Mouse (Mus musculus) skeletal muscle tissue, adult 2 months (tissue): ENCODE results near the gene Picalm.

Source experiments
- DNase-seq: peaks from one replicate; pipeline ENCODE4 v3.0.0-alpha.2; 2012; ENCODE audit warnings: low read depth, low spot score

Picalm gene

GRCm38 (mm10) chr7:90129732-90130392 is at the start of gene Picalm:
TSS of gene Picalm (plus strand) at chr7:90130213.
- peak; percentile 99 for DNase-seq

GRCm38 (mm10) chr7:90083799-90084198 is 46.2 kb upstream of the Picalm start:
- DNase-seq, result peak; percentile 72

- peak; percentile 68 for DNase-seq
Observed at GRCm38 (mm10) chr7:90084531-90084930, 45.5 kb upstream of the Picalm start.

- DNase-seq, result no peak
Observed at GRCm38 (mm10) chr7:90085713-90086112, 44.3 kb upstream of the Picalm start.

GRCm38 (mm10) chr7:90086821-90087220 is 43.2 kb upstream of the Picalm start:
- no peak for DNase-seq

GRCm38 (mm10) chr7:90090996-90091395 is 39.0 kb upstream of the Picalm start:
- DNase-seq, result peak; percentile 52

GRCm38 (mm10) chr7:90091756-90092155 is 38.3 kb upstream of the Picalm start:
- DNase-seq, result no peak

GRCm38 (mm10) chr7:90092452-90093450 is 37.3 kb upstream of the Picalm start:
- DNase-seq, result no peak

GRCm38 (mm10) chr7:90095097-90095496 is 34.9 kb upstream of the Picalm start:
- DNase-seq, result no peak

GRCm38 (mm10) chr7:90095766-90096372 is 34.1 kb upstream of the Picalm start:
- peak; percentile 59 for DNase-seq

GRCm38 (mm10) chr7:90096609-90097008 is 33.4 kb upstream of the Picalm start:
- no peak for DNase-seq

- DNase-seq, result no peak
Observed at GRCm38 (mm10) chr7:90098253-90098652, 31.8 kb upstream of the Picalm start.

- peak; percentile 38 for DNase-seq
Observed at GRCm38 (mm10) chr7:90099248-90099647, 30.8 kb upstream of the Picalm start.

GRCm38 (mm10) chr7:90100614-90101160 is 29.3 kb upstream of the Picalm start:
- no peak for DNase-seq

GRCm38 (mm10) chr7:90116100-90116499 is 13.9 kb upstream of the Picalm start:
- DNase-seq, result no peak

GRCm38 (mm10) chr7:90120106-90120505 is 9.9 kb upstream of the Picalm start:
- no peak for DNase-seq

GRCm38 (mm10) chr7:90124991-90125390 is 5.0 kb upstream of the Picalm start:
- peak; percentile 63 for DNase-seq

- DNase-seq, result no peak
Observed at GRCm38 (mm10) chr7:90128631-90129200, 1.3 kb upstream of the Picalm start.

GRCm38 (mm10) chr7:90129271-90129731 is 712 bp upstream of the Picalm start:
- DNase-seq, result peak; percentile 92

GRCm38 (mm10) chr7:90130501-90131375 is 725 bp downstream of the Picalm start:
- peak; percentile 39 for DNase-seq

- DNase-seq, result no peak
Observed at GRCm38 (mm10) chr7:90131376-90131651, 1.3 kb downstream of the Picalm start.
